8 mouse cellular contexts compared by ENCODE assay signal in genomic region chr4:155268382-155268781, GRCm38 (mm10). TPM values are rescaled to one million over a fixed set of nuclear protein-coding genes. Genes with fewer than 3 reads are reported as not detected.
A peak's percentile ranks its signal among the peaks of the same experiment; 100 is the strongest.
DNase-seq lines count a peak whose midpoint lies in the region; ATAC-seq lines count a peak whose summit lies in the region.

No protein-coding gene starts in this region.

- H3K9ac ChIP-seq in forebrain, embryonic 15.5 days (replicated peaks): no peak overlapping the region
- no peak overlapping the region for H3K9ac ChIP-seq in midbrain, embryonic 14.5 days (replicated peaks; ENCODE audit: low read length)

- H3K27ac ChIP-seq in forebrain, embryonic 10.5 days: no peak overlapping the region
- H3K27ac ChIP-seq in forebrain, embryonic 15.5 days (replicated peaks): no peak overlapping the region
- no peak overlapping the region for H3K27ac ChIP-seq in midbrain, embryonic 14.5 days (replicated peaks; ENCODE audit: low read depth, low read length)

- peak; percentile 46 for DNase-seq in forebrain, embryonic 10.5 days (ENCODE audit: extremely low spot score, low spot score)
- DNase-seq in ZHBTc4 (ENCODE audit: low read depth, low spot score): peak; percentile 68
- DNase-seq in embryo, embryonic 9.5 days (ENCODE audit: extremely low spot score): peak; percentile 72
- DNase-seq in heart, postnatal 14 days: peak; percentile 79 to 86
- peak; percentile 40 to 83 for DNase-seq in left cerebral cortex, postnatal 10 days (ENCODE audit: extremely low spot score in 1 of 2, low spot score in 2 of 2)
- DNase-seq in midbrain, embryonic 14.5 days: peak; percentile 65
- DNase-seq in testis, postnatal 14 days (ENCODE audit: low spot score): peak; percentile 40

- H3K36me3 ChIP-seq in forebrain, embryonic 10.5 days (replicated peaks): no peaks in the 10 kb centered on the region
- peaks cover 14% of the 10 kb centered on the region for H3K36me3 ChIP-seq in forebrain, embryonic 15.5 days
- peaks cover 30% of the 10 kb centered on the region; the same call in 1 of the 2 replicates for H3K36me3 ChIP-seq in midbrain, embryonic 14.5 days (ENCODE audit: control insufficient read depth, insufficient read depth, low read length)

- H3K4me2 ChIP-seq in forebrain, embryonic 15.5 days (replicated peaks): no peak overlapping the region
- H3K4me2 ChIP-seq in midbrain, embryonic 14.5 days (ENCODE audit: low read length): no peak overlapping the region

- peaks cover 23% of the 10 kb centered on the region for H3K4me1 ChIP-seq in forebrain, embryonic 10.5 days
- no peaks in the 10 kb centered on the region for H3K4me1 ChIP-seq in forebrain, embryonic 15.5 days
- no peaks in the 10 kb centered on the region for H3K4me1 ChIP-seq in midbrain, embryonic 14.5 days (ENCODE audit: control insufficient read depth, insufficient read depth, low read length)

- no peak for ATAC-seq in forebrain, embryonic 15.5 days (replicated peaks)
- ATAC-seq in midbrain, embryonic 14.5 days (ENCODE audit: low FRiP score, low TSS enrichment): no peak

- WGBS in forebrain, embryonic 10.5 days: 51% methylated on average over 5 of the region's 5 CpGs
- WGBS in forebrain, embryonic 15.5 days: 44% methylated on average over 5 of the region's 5 CpGs
- 35% methylated on average over 5 of the region's 5 CpGs for WGBS in midbrain, embryonic 14.5 days

- intact Hi-C loops in heart, postnatal 14 days (cut with DNase I): loop anchor here (1.0 kb wide), 1 partner anchor 40 kb away; no protein-coding TSS in a partner anchor
- intact Hi-C loops in left cerebral cortex, postnatal 10 days (cut with DNase I): loop anchor here (5.0 kb wide), 1 partner anchor 39 kb away; no protein-coding TSS in a partner anchor

- no peaks in the 10 kb centered on the region for H3K9me3 ChIP-seq in forebrain, embryonic 10.5 days
- no peaks in the 10 kb centered on the region for H3K9me3 ChIP-seq in forebrain, embryonic 15.5 days
- no peaks in the 10 kb centered on the region for H3K9me3 ChIP-seq in midbrain, embryonic 14.5 days (ENCODE audit: control insufficient read depth, low read length)

- no peak overlapping the region for H3K4me3 ChIP-seq in forebrain, embryonic 10.5 days
- H3K4me3 ChIP-seq in forebrain, embryonic 15.5 days: no peak overlapping the region
- no peak overlapping the region for H3K4me3 ChIP-seq in midbrain, embryonic 14.5 days (replicated peaks; ENCODE audit: low read depth, low read length)

- no peaks in the 10 kb centered on the region for H3K27me3 ChIP-seq in forebrain, embryonic 10.5 days (ENCODE audit: poor library complexity, severe bottlenecking)
- no peaks in the 10 kb centered on the region for H3K27me3 ChIP-seq in forebrain, embryonic 15.5 days
- no peaks in the 10 kb centered on the region for H3K27me3 ChIP-seq in midbrain, embryonic 14.5 days (ENCODE audit: control insufficient read depth, insufficient read depth, low read length)

RNA-seq across cellular contexts. Expression of gene Faap20, which starts 18.8 kb away (rescaled TPM):
- polyA plus RNA-seq in forebrain, embryonic 10.5 days (2016; fragmentation: Nextera tagmentation; extraction: Ambion mirVana): 108 and 110 TPM in 2 replicates
- polyA plus RNA-seq in forebrain, embryonic 15.5 days (2015; fragmentation: Nextera tagmentation; extraction: Ambion mirVana): 88.2 and 89.3 TPM in 2 replicates
- total RNA-seq in heart, postnatal 14 days (2021): 10 to 100 TPM; 19.0 to 19.6 TPM
- 10 to 100 TPM; 25.4 to 26.2 TPM for total RNA-seq in left cerebral cortex, postnatal 10 days (2021)
- 74.1 and 85.6 TPM in 2 replicates for polyA plus RNA-seq in midbrain, embryonic 14.5 days (2014; fragmentation: Nextera tagmentation; extraction: Ambion mirVana)

RNA-seq across cellular contexts. Expression of gene Ski, which starts 46.0 kb away (rescaled TPM):
- polyA plus RNA-seq in forebrain, embryonic 10.5 days (2016; fragmentation: Nextera tagmentation; extraction: Ambion mirVana): 8.6 and 9.7 TPM in 2 replicates
- 14.3 TPM in 2 replicates for polyA plus RNA-seq in forebrain, embryonic 15.5 days (2015; fragmentation: Nextera tagmentation; extraction: Ambion mirVana)
- total RNA-seq in heart, postnatal 14 days (2021): 10 to 100 TPM; 65.0 to 65.3 TPM
- total RNA-seq in left cerebral cortex, postnatal 10 days (2021): 100 to 1,000 TPM; 108 to 111 TPM
- 14.3 and 15.4 TPM in 2 replicates for polyA plus RNA-seq in midbrain, embryonic 14.5 days (2014; fragmentation: Nextera tagmentation; extraction: Ambion mirVana)
